In genomic region chrX:142967067-142967466, GRCm38 (mm10) we compare ENCODE assay signal across 8 mouse cellular contexts. TPM values are rescaled to one million over a fixed set of nuclear protein-coding genes. Genes with fewer than 3 reads are reported as not detected.
DNase-seq lines count a peak whose midpoint lies in the region; ATAC-seq and TF ChIP-seq lines count a peak whose summit lies in the region.

No protein-coding gene starts in this region.

- no peaks in the 10 kb centered on the region for H3K27me3 ChIP-seq in cerebellum, adult 2 months (ENCODE audit: control insufficient read depth, insufficient read depth, low read length)
- no peaks in the 10 kb centered on the region; the same call in 1 of the 2 replicates for H3K27me3 ChIP-seq in intestine, embryonic 16.5 days (replicated peaks; ENCODE audit: control insufficient read depth, insufficient read depth, low read length)
- H3K27me3 ChIP-seq in midbrain, embryonic 12.5 days, result peaks cover 30% of the 10 kb centered on the region; the same call in 1 of the 2 replicates

- peak; percentile 36; the same call in 1 of the 2 replicates for ATAC-seq in intestine, embryonic 16.5 days
- ATAC-seq in midbrain, embryonic 12.5 days (ENCODE audit: low FRiP score, low read depth), result no peak
- ATAC-seq in activated CD4-positive, CD25-positive, alpha-beta regulatory T cell, adult 4 months, result no peak

- no peaks in the 10 kb centered on the region for H3K9me3 ChIP-seq in intestine, embryonic 16.5 days (ENCODE audit: control insufficient read depth, low read length)
- no peaks in the 10 kb centered on the region for H3K9me3 ChIP-seq in midbrain, embryonic 12.5 days

- no peaks in the 10 kb centered on the region for H3K36me3 ChIP-seq in intestine, embryonic 16.5 days (ENCODE audit: control insufficient read depth, insufficient read depth, low read length)
- no peaks in the 10 kb centered on the region for H3K36me3 ChIP-seq in midbrain, embryonic 12.5 days

- DNase-seq in cerebellum, adult 2 months, result peak in 1 of 2 experiments; percentile 20
- DNase-seq in cerebellum, adult 18-20 months, result no peak
- DNase-seq in thymus, postnatal 0 days (ENCODE audit: low spot score), result peak; percentile 1
- DNase-seq in thymus, adult 18-20 months, result no peak
- no peak for DNase-seq in left cerebral cortex, adult 11 months (ENCODE audit: low spot score)

- H3K4me3 ChIP-seq in cerebellum, adult 2 months (replicated peaks; ENCODE audit: insufficient read depth, low read depth, low read length), result peak overlapping the region; percentile 57
- peak overlapping the region; percentile 64 for H3K4me3 ChIP-seq in intestine, embryonic 16.5 days (ENCODE audit: low read length)
- H3K4me3 ChIP-seq in midbrain, embryonic 12.5 days, result peak overlapping the region; percentile 62

- no peak for TF ChIP-seq POLR2A in cerebellum, adult 2 months (IDR thresholded peaks at IDR 0.05; ENCODE audit: borderline replicate concordance, insufficient read depth, low read length)

- no peaks in the 10 kb centered on the region for H3K4me1 ChIP-seq in cerebellum, adult 2 months (ENCODE audit: control insufficient read depth, insufficient read depth, low read length)
- no peaks in the 10 kb centered on the region for H3K4me1 ChIP-seq in intestine, embryonic 16.5 days (ENCODE audit: control insufficient read depth, insufficient read depth, low read length)
- no peaks in the 10 kb centered on the region for H3K4me1 ChIP-seq in midbrain, embryonic 12.5 days

- no peak overlapping the region for H3K27ac ChIP-seq in cerebellum, adult 2 months (ENCODE audit: insufficient read depth, low read length)
- no peak overlapping the region for H3K27ac ChIP-seq in intestine, embryonic 16.5 days (ENCODE audit: low read length)
- no peak overlapping the region for H3K27ac ChIP-seq in midbrain, embryonic 12.5 days (replicated peaks)

- WGBS in cerebellum, adult 2 months, result 10% methylated on average over 7 of the region's 7 CpGs
- 47% methylated on average over 7 of the region's 7 CpGs for WGBS in intestine, embryonic 16.5 days
- 54% methylated on average over 7 of the region's 7 CpGs for WGBS in midbrain, embryonic 12.5 days

- peak overlapping the region; percentile 45 for H3K4me2 ChIP-seq in intestine, embryonic 16.5 days (ENCODE audit: low read depth, low read length)
- H3K4me2 ChIP-seq in midbrain, embryonic 12.5 days (replicated peaks), result peak overlapping the region; percentile 44

- TF ChIP-seq CTCF in cerebellum, adult 2 months (IDR thresholded peaks at IDR 0.05; ENCODE audit: borderline replicate concordance, insufficient read depth, low read depth, low read length), result no peak

- peak overlapping the region; percentile 84 for H3K9ac ChIP-seq in intestine, embryonic 16.5 days (ENCODE audit: low read depth, low read length)
- 0 out of 2 replicates have a peak overlapping the region, but pooled peaks have one; percentile 24 for H3K9ac ChIP-seq in midbrain, embryonic 12.5 days (replicated peaks)

RNA-seq across cellular contexts. Expression of gene Ammecr1, which starts 0.5 kb away (rescaled TPM):
- polyA plus RNA-seq in cerebellum, adult 2 months (2012; rRNA removed), result 1.6 TPM in 2 replicates
- 6.9 and 9.4 TPM in 2 replicates for polyA plus RNA-seq in thymus, postnatal 0 days (2015; fragmentation: Nextera tagmentation; extraction: Ambion mirVana)
- 5.2 and 5.8 TPM in 2 replicates for polyA plus RNA-seq in intestine, embryonic 16.5 days (2015; fragmentation: Nextera tagmentation; extraction: Ambion mirVana)
- polyA plus RNA-seq in midbrain, embryonic 12.5 days (2016; fragmentation: Nextera tagmentation; extraction: Ambion mirVana), result 8.5 and 9.2 TPM in 2 replicates
- 1 to 10 TPM; 6.2 to 9.9 TPM for polyA plus RNA-seq in activated CD4-positive, CD25-positive, alpha-beta regulatory T cell, adult 4 months (2017; shearing (Covaris generic))
